Mouse (Mus musculus) testis, postnatal 10 days (tissue): ENCODE results near the gene Arfgap1.

Experiments used
- DNase-seq: peaks from one replicate; pipeline ENCODE4 v3.0.0; 2021; ENCODE audit warnings: low spot score

The Arfgap1 gene

DNA sequence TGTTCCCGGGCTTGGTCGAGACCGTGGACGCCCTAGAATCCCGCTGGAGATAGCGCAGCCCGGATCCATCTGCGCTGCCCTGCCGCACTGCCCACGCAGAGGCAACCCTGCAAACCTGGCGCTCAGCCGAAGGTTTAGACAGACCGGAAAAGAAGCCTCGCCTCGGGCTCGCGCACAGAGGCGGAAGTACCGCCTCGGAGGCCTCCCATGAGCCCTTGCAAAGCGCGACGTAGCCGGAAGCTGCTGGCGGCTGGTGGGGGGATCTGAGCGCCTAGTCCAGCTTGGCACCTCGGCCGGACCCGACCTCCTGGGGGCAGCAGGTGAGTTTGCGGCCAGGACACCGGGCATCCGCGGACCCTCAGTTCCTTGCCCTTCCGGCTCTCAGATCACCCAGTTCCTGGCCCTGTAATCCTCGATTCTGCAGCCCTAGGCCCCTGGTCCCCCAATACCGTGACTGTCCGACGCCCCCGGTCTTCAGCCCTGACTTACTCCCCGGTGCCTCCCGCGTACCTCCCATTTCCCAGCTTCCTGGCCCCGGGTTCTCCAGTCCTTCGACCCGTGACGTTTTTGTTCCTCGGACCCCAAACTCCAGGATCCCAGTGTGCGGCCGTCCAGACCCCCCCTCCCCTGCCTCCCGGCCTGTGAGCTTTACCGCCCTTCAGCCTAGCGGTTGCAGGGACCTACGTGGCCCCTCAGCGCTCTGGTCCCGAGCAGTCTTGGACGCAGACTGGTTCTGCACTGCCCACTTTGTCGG is at the start of gene Arfgap1:
Gene Arfgap1, plus strand, starts transcription at position 216 of the 754 bp plus-strand sequence.
- DNase-seq, result peak; percentile 95

DNA sequence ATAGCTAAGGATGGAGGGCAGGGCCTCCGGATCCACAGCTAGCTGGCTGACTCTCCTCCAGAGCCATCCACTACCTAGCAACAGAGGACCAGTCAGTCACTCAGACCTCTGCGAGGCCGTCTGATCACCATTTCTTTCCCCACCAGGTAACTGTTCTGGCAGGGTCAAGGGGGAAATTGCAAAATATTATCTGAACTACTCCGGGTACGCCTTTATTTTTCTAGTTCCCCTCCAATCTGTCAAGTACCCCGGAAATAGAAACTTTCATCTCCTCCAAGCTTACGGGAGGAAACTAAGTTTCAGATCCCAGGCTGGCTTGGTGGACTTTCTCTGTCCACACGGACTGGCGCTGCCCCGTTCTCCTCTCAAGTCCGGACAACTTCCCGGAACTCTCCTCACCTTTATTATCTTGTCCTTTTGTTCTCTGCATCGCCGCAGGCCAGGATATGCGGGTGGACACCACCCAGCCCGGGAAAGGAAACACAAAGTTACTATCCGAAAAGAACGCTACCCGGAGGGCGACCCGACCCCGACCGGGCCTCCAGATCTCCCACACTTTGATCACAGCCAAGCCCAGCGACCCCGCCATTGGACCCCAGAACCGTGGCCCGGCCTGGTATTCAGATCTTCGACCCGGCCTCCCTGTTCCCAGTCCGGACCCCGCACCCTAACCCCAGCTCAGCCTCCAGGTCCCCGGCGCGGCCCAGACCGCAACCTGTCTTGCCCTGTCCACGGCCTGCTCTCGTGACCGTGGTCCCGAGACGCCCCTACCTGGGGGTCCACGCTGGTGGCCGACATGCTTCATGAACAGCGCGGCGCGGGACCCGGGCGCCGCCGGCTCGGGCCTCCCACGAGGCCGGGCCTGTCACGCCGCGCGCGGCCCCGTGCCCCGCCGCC is 46.9 kb upstream of the Arfgap1 start:
- DNase-seq, result peak; percentile 71

- peak; percentile 100 for DNase-seq
These were observed 46.1 kb upstream of the Arfgap1 start, which contains the start of gene Ythdf1 for GRCm38 (mm10) chr2:180920810-180921400. Ythdf1 (minus strand) TSS chr2:180920949.

GRCm38 (mm10) chr2:180922739-180923138 is 44.3 kb upstream of the Arfgap1 start:
- peak; percentile 47 for DNase-seq

GRCm38 (mm10) chr2:180925176-180925575 is 41.8 kb upstream of the Arfgap1 start:
- peak; percentile 86 for DNase-seq

DNA sequence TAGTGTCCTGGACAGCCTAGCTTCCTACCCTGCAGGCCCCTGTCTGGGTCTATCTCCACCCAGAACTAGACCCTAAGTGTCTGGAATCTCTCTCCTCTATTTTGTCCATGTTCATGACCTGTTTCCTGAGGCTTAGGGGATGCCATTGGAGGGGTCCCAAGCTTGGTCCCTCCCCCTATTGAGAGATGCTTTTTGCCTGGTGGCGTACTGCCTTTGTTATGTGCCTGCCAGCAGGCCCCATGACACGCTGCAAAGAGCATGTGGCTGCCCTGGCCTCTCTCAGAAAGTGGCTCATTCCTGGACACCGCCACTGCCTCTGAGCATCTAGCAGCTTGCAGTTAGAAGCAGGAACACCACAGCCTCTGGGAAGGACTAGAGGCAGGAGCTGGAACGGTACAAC is 38.3 kb upstream of the Arfgap1 start, which contains the start of gene Birc7:
Gene Birc7, plus strand, starts transcription at position 301 of the 400 bp plus-strand sequence.
- no peak for DNase-seq

- DNase-seq, result no peak
These were observed 34.6 kb upstream of the Arfgap1 start for GRCm38 (mm10) chr2:180932418-180932817.

DNA sequence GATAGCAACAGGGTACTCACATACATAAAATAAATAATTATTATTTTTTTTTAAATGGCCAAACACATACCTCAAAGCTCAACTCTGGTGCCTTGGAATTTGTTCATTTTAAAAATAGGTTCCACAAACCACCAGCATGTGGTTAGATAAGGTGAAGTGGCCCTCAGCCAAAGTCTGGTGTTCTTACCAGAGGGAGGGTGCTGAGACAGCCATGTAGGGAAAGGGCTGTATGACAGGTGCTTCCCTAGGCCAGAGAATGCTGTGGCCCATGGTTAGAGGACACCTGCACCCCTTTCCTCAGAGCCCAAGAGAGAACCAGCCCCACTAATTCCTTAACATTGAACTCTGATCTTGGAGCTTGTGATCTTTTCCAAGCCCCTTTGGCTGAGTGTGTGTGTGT is 26.8 kb upstream of the Arfgap1 start:
- DNase-seq, result no peak

DNA sequence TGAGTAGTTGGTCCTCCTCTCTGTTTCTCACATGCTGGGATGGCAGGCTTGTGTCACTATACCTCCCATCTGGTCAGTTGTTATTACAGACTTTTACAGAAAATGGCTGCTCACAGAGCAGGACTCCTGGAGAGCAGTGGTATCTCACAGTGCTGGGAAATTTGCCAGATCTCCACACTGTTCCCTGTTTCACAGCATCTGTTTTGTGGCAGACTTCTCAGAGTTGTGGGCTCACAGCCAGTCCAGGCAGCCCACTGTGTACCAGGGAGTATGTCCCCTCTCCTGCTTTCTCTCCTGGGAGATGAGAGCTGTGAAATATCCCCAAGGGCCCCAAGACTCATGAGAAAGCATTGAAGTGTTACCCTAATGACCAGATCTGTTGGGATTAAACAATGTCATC is 25.2 kb upstream of the Arfgap1 start:
- DNase-seq, result no peak

DNA sequence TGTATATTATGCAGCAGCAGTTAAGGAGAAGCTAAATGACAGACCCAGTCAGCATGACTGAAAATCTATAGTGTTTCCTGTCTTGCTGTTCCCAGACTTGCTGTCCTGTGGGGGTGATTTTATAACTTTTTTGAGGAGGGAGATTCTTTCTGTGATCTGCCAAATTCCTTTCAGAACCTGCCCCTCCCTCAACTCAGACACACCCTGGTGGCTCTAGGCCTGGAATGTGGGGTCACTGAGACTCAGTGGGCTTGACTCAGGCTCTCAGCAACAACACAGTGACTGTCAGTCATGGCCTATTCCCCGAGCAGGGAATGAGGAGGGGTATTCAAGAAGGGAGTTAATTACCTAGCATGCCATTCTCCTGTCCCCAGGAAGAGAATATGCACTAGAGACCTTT is 17.1 kb upstream of the Arfgap1 start:
- no peak for DNase-seq

DNA sequence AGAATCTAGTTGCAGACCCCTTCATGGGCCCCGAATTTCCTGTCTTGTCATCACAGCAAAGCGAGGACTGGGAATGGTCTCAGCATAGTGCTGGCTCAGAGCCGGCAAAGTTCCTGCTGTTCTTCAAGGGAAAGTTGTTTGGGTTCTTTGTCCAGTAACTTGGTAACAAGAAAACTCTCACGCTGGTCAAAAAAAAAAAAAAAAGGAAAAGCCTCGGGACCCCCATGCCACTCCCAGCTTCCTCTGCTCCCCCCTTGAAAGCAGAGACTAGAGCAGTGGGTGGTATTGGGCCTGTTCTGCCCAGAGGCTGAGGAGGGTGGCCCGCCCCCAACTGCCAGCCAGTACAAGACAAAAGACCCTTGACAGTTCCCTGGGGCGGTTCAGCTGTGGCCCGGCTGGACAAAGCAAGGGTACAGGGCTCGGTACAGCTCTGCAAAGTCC is 14.3 kb upstream of the Arfgap1 start:
- no peak for DNase-seq

DNA sequence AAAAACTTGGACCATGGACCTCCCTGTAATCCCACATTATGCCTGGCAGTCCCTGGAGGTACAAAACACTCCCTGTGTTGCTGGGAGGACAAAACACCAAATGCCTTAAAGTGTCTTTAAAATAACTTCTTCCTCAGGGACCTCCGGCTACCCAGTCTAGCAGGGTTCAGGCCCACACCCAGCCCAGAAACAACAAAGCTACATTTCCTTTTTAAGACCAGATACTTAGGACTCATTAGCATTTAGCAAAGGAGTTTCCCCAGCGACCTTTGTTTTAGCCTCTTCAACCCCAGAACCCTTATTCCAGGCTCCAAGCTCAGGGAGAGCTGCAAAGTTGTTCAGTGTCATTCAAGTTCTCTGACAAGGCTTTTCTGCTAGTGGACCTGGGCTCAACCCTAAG is 13.4 kb upstream of the Arfgap1 start:
- no peak for DNase-seq

GRCm38 (mm10) chr2:180954061-180955047 is 12.7 kb upstream of the Arfgap1 start, which contains the start of gene Nkain4:
Nkain4 (minus strand) TSS chr2:180954699.
- peak; percentile 60 for DNase-seq

- no peak for DNase-seq
These were observed 7.4 kb upstream of the Arfgap1 start for GRCm38 (mm10) chr2:180959605-180960004.

- no peak for DNase-seq
These were observed 6.8 kb upstream of the Arfgap1 start for GRCm38 (mm10) chr2:180960187-180960586.

DNA sequence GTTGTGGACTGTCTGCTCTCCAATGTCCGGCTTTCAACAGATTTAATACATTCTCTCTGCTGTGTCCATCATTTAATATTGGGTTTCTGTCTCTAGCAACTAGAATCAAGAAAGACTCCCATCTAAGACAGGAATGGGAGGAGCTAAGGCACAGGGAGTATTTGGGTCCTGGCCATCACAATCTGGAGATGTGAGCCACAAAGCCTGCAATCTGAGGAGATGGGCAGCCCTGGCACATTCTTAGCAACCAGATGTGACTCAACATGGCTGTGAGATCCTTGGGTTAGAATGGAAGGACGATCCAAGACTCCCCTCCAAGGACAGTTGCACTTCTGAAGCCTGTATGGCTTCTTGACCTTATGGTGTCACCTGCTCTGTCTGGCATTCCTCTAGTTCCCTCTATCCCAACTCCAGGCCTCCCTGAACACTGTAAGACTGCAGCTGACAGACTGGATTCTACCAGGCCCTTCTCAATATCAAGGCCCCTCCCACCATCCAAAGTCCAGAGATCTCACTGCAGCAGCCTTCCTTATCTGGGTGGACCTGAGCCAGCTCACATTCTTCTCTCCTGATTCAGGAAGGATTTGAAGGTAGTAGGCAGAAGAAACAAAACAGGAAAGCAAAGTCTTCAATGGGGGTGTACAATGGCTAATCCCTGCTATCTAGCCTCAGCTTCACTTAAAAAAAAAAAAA is 4.3 kb upstream of the Arfgap1 start:
- no peak for DNase-seq

DNA sequence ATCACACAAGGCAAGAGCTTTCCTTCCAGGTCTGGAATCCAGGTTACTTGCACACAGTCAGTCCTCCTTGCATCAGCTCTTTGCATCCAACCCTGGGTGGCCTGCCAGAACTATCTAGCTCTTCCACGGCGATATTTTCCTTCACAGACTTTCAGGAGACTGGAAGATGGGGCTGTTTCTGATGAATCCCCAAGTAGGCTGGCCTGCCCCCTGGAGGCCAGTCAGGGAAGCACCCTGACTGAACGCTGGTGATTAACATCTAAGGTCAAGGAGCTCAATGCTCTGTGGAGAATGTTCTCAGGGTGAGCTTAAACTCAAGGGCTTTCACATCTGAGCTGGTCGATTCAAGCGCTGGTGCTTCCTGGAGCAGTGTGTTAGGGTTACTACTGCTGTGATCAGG is 3.1 kb upstream of the Arfgap1 start:
- peak; percentile 83 for DNase-seq

GRCm38 (mm10) chr2:180966092-180966882 is 738 bp upstream of the Arfgap1 start:
- DNase-seq, result no peak

DNA sequence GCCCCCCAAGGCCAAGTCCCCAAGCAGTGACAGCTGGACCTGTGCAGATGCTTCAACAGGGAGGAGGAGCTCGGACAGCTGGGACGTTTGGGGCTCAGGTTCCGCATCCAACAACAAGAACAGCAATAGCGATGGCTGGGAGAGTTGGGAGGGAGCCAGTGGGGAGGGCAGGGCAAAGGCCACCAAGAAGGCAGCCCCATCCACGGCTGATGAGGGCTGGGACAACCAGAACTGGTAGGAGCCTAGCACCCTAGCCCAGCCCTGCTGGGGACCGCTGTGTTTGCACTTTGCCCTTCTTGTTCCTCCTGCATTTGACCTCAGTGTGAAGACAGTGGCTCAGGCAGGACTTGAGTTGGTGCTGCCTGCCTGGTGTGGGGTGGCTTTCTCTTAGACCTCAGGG is 14.1 kb downstream of the Arfgap1 start:
- DNase-seq, result no peak

- no peak for DNase-seq
These were observed 18.6 kb downstream of the Arfgap1 start for GRCm38 (mm10) chr2:180985635-180986034.
